Mouse (Mus musculus) stomach, postnatal 0 days (tissue): ENCODE results near the gene Cemip2. TPM values are rescaled to one million over a fixed set of nuclear protein-coding genes. Genes with fewer than 3 reads are reported as not detected.

Experiments
- ATAC-seq: fragments of 200-750 bp; cut with Nextera tagmentation; 2 replicates; pipeline ENCODE4 v1.8.0; 2017; ENCODE audit not compliant: low FRiP score, low TSS enrichment
- DNase-seq: peaks from one replicate; pipeline ENCODE4 v3.0.0-alpha.2; 2016; ENCODE audit warnings: low spot score
- H3K27ac ChIP-seq: fragments of 300-500 bp; sonication (generic); replicated peaks from 2 replicates; pipeline ENCODE4 v1.5.1; 2014; ENCODE audit warnings: mild to moderate bottlenecking, control low read depth
- H3K27me3 ChIP-seq: fragments of 300-500 bp; sonication (generic); 2 replicates; pipeline ENCODE4 v1.6.1; 2014; ENCODE audit warnings: low read length; ENCODE audit not compliant: control insufficient read depth, insufficient read depth
- H3K36me3 ChIP-seq: fragments of 300-500 bp; sonication (generic); 2 replicates; pipeline ENCODE4 v1.6.1; 2014; ENCODE audit warnings: low read length, mixed read lengths; ENCODE audit not compliant: control insufficient read depth, insufficient read depth
- H3K4me1 ChIP-seq: fragments of 300-500 bp; sonication (generic); replicated peaks from 2 replicates; pipeline ENCODE4 v1.6.1; 2014; ENCODE audit warnings: antibody characterized with exemption; ENCODE audit not compliant: control insufficient read depth, insufficient read depth
- H3K4me2 ChIP-seq: fragments of 300-500 bp; sonication (generic); replicated peaks from 2 replicates; pipeline ENCODE4 v1.6.1; 2014; ENCODE audit warnings: low read depth, mild to moderate bottlenecking, control low read depth, moderate library complexity
- H3K4me3 ChIP-seq: fragments of 300-500 bp; sonication (generic); 2 replicates; pipeline ENCODE4 v1.5.1; 2014; ENCODE audit warnings: low read depth, low read length, control low read depth
- H3K9ac ChIP-seq: fragments of 300-500 bp; sonication (generic); 2 replicates; pipeline ENCODE4 v1.6.1; 2014; ENCODE audit warnings: mild to moderate bottlenecking, low read length, control low read depth, mixed read lengths
- H3K9me3 ChIP-seq: fragments of 300-500 bp; sonication (generic); 2 replicates; pipeline ENCODE4 v1.6.1; 2016; ENCODE audit warnings: low read length; ENCODE audit not compliant: control insufficient read depth
- CTCF ChIP-seq: IDR thresholded peaks from 2 replicates; pipeline ENCODE4 v1.5.1; 2016; ENCODE audit warnings: antibody characterized with exemption, low read depth, mild to moderate bottlenecking, moderate library complexity
- EP300 ChIP-seq: optimal IDR thresholded peaks from 2 replicates; pipeline ENCODE3; 2016; ENCODE audit warnings: antibody characterized with exemption
- WGBS: fragments of 180-500 bp; shearing (Covaris S2); extraction: QIAGEN DNeasy Blood & Tissue Kit; methylation state at CpG from one replicate; pipeline ENCODE4 v1.1.7; 2014; 5-methylcytosine and 5-hydroxymethylcytosine counted together
- polyA plus RNA-seq: library from polyadenylated mRNA; unstranded; fragments of >200 nt; fragmentation: Nextera tagmentation; extraction: Ambion mirVana; gene quantifications from 2 replicates; pipeline ENCODE4 v1.2.1, GENCODE M21; 2015

The Cemip2 gene
- polyA plus RNA-seq, 1 experiment from 2014 or later, result 5.5 TPM

DNA sequence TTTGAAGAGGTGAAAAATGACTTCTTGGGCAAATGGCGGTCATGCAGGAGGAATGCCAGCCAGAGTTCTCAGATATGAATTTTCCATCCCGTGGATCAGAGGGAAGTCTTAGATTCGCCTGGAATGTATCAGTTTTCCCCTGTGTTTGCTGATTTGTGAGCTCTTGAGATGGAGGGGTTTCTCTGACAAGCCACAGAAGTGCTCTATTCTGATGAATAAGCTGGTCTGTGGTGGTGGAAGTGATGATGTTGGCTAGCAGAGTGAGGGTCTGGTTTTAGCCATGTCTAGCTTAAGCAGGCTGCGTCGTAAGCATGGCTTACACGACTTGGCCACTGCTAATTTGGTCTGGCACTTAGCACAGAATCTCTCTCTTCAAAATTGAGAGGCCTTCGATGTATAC lies 56.8 kb downstream of the Cemip2 start:
- TF ChIP-seq EP300 (no peak), CTCF (no peak)
- Histone ChIP-seq H3K27me3 (no peaks in the 10 kb centered on the region), H3K27ac (no peak overlapping the region), H3K9ac (no peak overlapping the region), H3K36me3 (peaks cover 9% of the 10 kb centered on the region; the same call in 1 of the 2 replicates), H3K4me2 (no peak overlapping the region), H3K9me3 (no peaks in the 10 kb centered on the region), H3K4me3 (no peak overlapping the region), H3K4me1 (no peaks in the 10 kb centered on the region)
- no peak for DNase-seq
- no peak for ATAC-seq
- WGBS, result 81% methylated on average over 7 of the region's 7 CpGs

GRCm38 (mm10) chr19:21850721-21851120 lies 72.6 kb downstream of the Cemip2 start:
- Histone ChIP-seq H3K27me3 (no peaks in the 10 kb centered on the region), H3K36me3 (peaks cover 3% of the 10 kb centered on the region; the same call in 1 of the 2 replicates), H3K4me2 (no peak overlapping the region), H3K4me1 (no peaks in the 10 kb centered on the region), H3K4me3 (no peak overlapping the region), H3K27ac (no peak overlapping the region), H3K9me3 (no peaks in the 10 kb centered on the region), H3K9ac (no peak overlapping the region)
- TF ChIP-seq CTCF, result no peak
- no peak for TF ChIP-seq EP300
- no peak for ATAC-seq
- 86% methylated on average over 10 of the region's 10 CpGs for WGBS
- no peak for DNase-seq

DNA sequence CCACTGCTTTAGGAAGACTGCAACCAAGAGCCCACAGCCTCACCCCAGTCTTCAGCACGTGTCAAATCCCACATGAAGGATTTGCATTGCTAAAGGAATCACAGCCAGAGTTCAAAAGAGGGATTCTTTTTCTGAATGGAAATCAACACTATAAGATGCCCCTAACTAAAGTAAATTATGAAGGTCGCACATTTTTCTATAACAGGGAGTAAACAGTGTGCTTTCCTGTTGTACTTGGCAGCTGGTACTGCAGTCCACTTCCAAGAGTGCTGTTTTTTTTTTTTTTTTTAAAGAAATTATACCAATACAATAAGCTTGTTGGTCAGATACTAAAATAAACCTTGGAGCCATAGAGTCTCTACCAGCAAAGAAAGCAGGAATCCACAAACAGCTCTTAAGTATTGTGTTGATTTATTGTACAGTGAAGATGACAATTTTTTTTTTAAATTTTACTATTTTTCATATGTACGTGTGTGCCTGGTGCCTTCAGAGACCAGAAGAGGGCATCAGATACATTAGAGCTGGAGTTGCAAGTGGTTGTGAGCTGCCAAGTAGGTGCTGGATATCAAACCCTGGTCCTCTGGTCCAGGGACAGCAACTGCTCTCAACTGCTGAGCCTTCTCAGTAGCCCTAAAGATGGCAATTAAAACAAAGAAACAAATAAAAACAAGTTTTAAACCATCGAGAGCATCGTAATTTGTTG lies 76.5 kb downstream of the Cemip2 start:
- no peak for ATAC-seq
- Histone ChIP-seq H3K36me3 (peaks cover 9% of the 10 kb centered on the region), H3K4me2 (no peak overlapping the region), H3K9me3 (no peaks in the 10 kb centered on the region), H3K27ac (no peak overlapping the region), H3K9ac (no peak overlapping the region), H3K4me1 (no peaks in the 10 kb centered on the region), H3K27me3 (no peaks in the 10 kb centered on the region), H3K4me3 (no peak overlapping the region)
- peak; percentile 18; the same call in 1 of the 2 replicates for TF ChIP-seq CTCF
- TF ChIP-seq EP300, result no peak
- DNase-seq, result no peak
- WGBS, result 79% methylated on average over 5 of the region's 5 CpGs

DNA sequence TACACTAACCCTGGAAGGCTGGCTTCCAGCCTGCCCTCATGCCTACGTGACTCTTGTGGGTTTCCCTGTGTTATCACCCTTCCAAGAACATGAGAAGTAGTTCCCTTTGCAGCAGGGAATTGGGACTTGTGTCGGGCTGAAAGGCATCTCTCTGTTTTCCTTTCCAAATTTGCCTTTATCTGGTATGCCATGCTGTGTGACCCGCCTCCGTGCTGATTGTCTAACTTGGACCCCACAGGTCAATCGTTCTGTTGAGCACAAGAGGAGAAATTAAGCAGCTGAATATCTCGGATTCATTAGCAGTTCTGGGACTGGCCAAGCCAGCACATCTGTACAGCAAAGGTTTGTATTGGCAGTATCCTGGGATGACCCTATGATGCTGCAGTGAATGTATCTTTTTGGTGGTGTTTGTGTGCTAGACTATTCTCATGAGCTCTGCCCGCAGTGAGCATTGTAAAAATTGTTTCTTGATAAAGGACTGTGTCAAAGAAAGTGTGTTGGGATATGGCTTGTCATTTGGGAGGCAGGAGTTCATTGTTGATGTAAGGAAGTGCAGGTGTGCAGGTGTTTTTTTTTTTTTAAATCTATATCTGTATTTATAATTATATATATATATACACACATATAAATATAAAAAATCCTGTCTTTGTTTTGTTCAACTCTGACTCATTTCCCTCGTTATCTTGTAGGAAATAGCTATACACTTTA lies 77.4 kb downstream of the Cemip2 start:
- no peak for DNase-seq
- Histone ChIP-seq H3K4me2 (no peak overlapping the region), H3K9me3 (no peaks in the 10 kb centered on the region), H3K27me3 (no peaks in the 10 kb centered on the region), H3K4me1 (no peaks in the 10 kb centered on the region), H3K27ac (no peak overlapping the region), H3K4me3 (no peak overlapping the region), H3K9ac (no peak overlapping the region), H3K36me3 (peaks cover 9% of the 10 kb centered on the region)
- ATAC-seq, result no peak
- 91% methylated on average over 8 of the region's 8 CpGs for WGBS
- no peak for TF ChIP-seq CTCF
- no peak for TF ChIP-seq EP300

DNA sequence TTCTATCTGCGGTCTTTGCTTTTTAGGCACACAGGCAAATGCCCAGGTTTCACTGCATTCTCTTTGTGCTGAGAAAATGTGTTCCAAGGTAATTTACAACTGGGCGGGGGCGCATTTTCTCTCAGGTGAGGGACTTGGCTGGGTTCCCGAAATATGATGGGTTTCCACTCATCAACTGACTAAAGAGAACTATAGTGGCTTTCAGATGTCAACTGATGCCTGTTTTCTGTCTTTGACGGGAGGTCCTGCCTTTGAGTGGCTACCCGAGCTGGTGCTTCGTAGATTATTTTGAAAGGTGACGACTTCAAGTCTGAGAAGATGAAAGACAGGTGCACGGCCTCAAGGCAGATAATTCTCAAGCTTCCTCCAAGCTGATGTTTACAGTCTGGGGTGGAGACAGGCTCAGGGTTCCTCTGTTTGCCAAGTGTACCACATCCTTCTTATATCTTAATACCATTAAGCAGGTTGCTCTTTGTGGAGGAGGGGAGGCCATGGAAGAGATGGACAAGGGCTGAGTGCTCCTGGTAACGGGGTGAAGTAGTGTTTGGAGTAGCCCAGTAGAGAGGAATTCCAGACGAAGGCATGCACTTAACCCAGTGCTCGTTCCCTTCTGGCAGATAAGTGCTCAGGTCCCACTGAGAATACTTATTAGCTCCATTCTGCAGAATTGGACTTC lies 80.8 kb downstream of the Cemip2 start:
- TF ChIP-seq CTCF, result no peak
- TF ChIP-seq EP300, result no peak
- 0 out of 2 replicates have a peak, but pooled peaks have one; percentile 26 for ATAC-seq
- H3K9ac ChIP-seq, result no peak overlapping the region
- H3K4me3 ChIP-seq, result no peak overlapping the region
- H3K27me3 ChIP-seq, result no peaks in the 10 kb centered on the region
- H3K9me3 ChIP-seq, result no peaks in the 10 kb centered on the region
- DNase-seq, result no peak
- no peak overlapping the region for H3K4me2 ChIP-seq
- WGBS, result 44% methylated on average over 12 of the region's 12 CpGs
- H3K27ac ChIP-seq, result no peak overlapping the region
- peaks cover 9% of the 10 kb centered on the region for H3K36me3 ChIP-seq
- H3K4me1 ChIP-seq, result no peaks in the 10 kb centered on the region

DNA sequence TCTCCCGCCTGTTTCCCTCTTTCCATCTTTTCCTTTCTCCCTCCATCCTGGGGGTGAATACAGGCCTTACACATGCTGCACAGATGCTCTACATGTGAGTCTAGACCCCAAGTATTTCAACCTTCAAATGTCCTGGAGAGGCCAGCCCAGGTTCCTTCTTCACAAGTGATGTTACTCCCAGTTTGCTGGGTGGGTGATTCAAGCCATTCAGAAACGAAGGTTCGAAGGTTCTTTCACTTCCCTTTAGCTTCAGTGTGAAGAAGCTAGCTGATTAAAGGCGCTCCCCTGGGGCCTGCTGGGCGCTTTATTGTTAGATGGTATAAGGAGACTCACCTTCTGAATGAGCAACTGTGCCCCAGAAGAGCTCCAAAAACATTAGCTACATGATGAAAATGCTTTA lies 82.0 kb downstream of the Cemip2 start:
- DNase-seq, result no peak
- ATAC-seq, result no peak
- Histone ChIP-seq H3K4me1 (no peaks in the 10 kb centered on the region), H3K36me3 (peaks cover 9% of the 10 kb centered on the region), H3K9ac (no peak overlapping the region), H3K27ac (no peak overlapping the region), H3K4me2 (no peak overlapping the region), H3K9me3 (no peaks in the 10 kb centered on the region), H3K4me3 (no peak overlapping the region), H3K27me3 (no peaks in the 10 kb centered on the region)
- 82% methylated on average over 4 of the region's 5 CpGs for WGBS
- TF ChIP-seq EP300 (no peak), CTCF (no peak)
